Mouse (Mus musculus) neural tube, embryonic 14.5 days (tissue): ENCODE measurements around the gene Sh2d5. TPM values are rescaled to one million over a fixed set of nuclear protein-coding genes. Genes with fewer than 3 reads are reported as not detected.

Experiments
- ATAC-seq: fragments of 200-750 bp; cut with Nextera tagmentation; 2 replicates; pipeline ENCODE4 v1.8.0; 2017; ENCODE audit warnings: low read depth, mild to moderate bottlenecking, moderate TSS enrichment, moderate library complexity
- H3K27ac ChIP-seq: fragments of 300-500 bp; sonication (generic); 2 replicates; pipeline ENCODE4 v1.5.1; 2014; ENCODE audit warnings: low read depth, mild to moderate bottlenecking, control low read depth, low read length, moderate library complexity, mixed read lengths
- H3K27me3 ChIP-seq: fragments of 300-500 bp; sonication (generic); 2 replicates; pipeline ENCODE4 v1.6.1; 2014; ENCODE audit warnings: low read length; ENCODE audit not compliant: control insufficient read depth, insufficient read depth
- H3K36me3 ChIP-seq: fragments of 300-500 bp; sonication (generic); 2 replicates; pipeline ENCODE4 v1.6.1; 2014; ENCODE audit warnings: low read length, mixed read lengths; ENCODE audit not compliant: control insufficient read depth, insufficient read depth
- H3K4me1 ChIP-seq: fragments of 300-500 bp; sonication (generic); 2 replicates; pipeline ENCODE4 v1.6.1; 2014; ENCODE audit warnings: low read length; ENCODE audit not compliant: control insufficient read depth, insufficient read depth
- H3K4me2 ChIP-seq: fragments of 300-500 bp; sonication (generic); 2 replicates; pipeline ENCODE4 v1.6.1; 2014; ENCODE audit warnings: mild to moderate bottlenecking, low read depth, low read length, control low read depth
- H3K4me3 ChIP-seq: fragments of 300-500 bp; sonication (generic); 2 replicates; pipeline ENCODE4 v1.5.1; 2014; ENCODE audit warnings: low read depth, low read length, control low read depth, mixed read lengths
- H3K9ac ChIP-seq: fragments of 300-500 bp; sonication (generic); replicated peaks from 2 replicates; pipeline ENCODE4 v1.6.1; 2014; ENCODE audit warnings: low read depth, mild to moderate bottlenecking, control low read depth, low read length, mixed read lengths
- H3K9me3 ChIP-seq: fragments of 300-500 bp; sonication (generic); 2 replicates; pipeline ENCODE4 v1.6.1; 2016; ENCODE audit warnings: low read length; ENCODE audit not compliant: control insufficient read depth
- WGBS: fragments of 180-500 bp; shearing (Covaris S2); extraction: QIAGEN DNeasy Blood & Tissue Kit; methylation state at CpG from one replicate; pipeline ENCODE4 v1.1.7; 2014; 5-methylcytosine and 5-hydroxymethylcytosine counted together
- polyA plus RNA-seq: library from polyadenylated mRNA; unstranded; fragments of >200 nt; fragmentation: Nextera tagmentation; extraction: Ambion mirVana; gene quantifications from 2 replicates; pipeline ENCODE4 v1.2.1, GENCODE M21; 2014

Sh2d5 gene
- polyA plus RNA-seq, 1 experiment from 2014 or later = 14.8 TPM

DNA sequence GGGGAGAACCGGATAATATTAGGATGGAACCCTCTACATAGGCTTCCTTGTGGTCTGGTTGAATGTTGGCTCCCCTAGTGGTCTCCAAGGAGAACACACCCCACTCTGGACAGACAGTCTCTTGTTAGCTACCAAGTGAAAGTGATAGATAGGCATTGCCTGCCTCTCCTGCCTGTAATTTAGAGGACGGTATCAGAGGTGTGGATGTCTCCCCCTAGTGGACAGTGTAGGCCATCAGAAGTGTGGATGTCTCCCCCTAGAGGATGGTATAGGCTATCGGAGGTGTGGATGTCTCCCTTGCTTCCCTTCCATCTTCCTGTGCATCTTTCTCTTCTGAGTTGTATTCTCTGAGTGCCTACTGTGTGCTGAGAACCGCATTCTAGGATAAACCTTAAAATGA, 32.6 kb downstream of the Sh2d5 start:
- Histone ChIP-seq H3K4me2 (no peak overlapping the region), H3K4me3 (no peak overlapping the region), H3K27ac (no peak overlapping the region), H3K9me3 (no peaks in the 10 kb centered on the region), H3K36me3 (no peaks in the 10 kb centered on the region), H3K9ac (no peak overlapping the region), H3K27me3 (no peaks in the 10 kb centered on the region), H3K4me1 (no peaks in the 10 kb centered on the region)
- WGBS = 35% methylated on average over 4 of the region's 4 CpGs
- peak; percentile 71; the same call in 1 of the 2 replicates for ATAC-seq

- Histone ChIP-seq H3K27ac (no peak overlapping the region), H3K4me3 (no peak overlapping the region), H3K9ac (no peak overlapping the region), H3K4me2 (no peak overlapping the region), H3K4me1 (no peaks in the 10 kb centered on the region), H3K9me3 (no peaks in the 10 kb centered on the region), H3K36me3 (no peaks in the 10 kb centered on the region), H3K27me3 (no peaks in the 10 kb centered on the region)
- WGBS = 87% methylated on average over 12 of the region's 12 CpGs
- no peak for ATAC-seq
Measured at GRCm38 (mm10) chr4:138286411-138286810, 36.2 kb downstream of the Sh2d5 start.

- no peak overlapping the region for H3K27ac ChIP-seq
- no peak overlapping the region for H3K9ac ChIP-seq
- H3K4me3 ChIP-seq = no peak overlapping the region
- no peak overlapping the region for H3K4me2 ChIP-seq
- no peak for ATAC-seq
- H3K9me3 ChIP-seq = no peaks in the 10 kb centered on the region
- peaks cover 4% of the 10 kb centered on the region; the same call in 1 of the 2 replicates for H3K4me1 ChIP-seq
- WGBS = 84% methylated on average over 7 of the region's 7 CpGs
- H3K27me3 ChIP-seq = no peaks in the 10 kb centered on the region
- H3K36me3 ChIP-seq = no peaks in the 10 kb centered on the region
Measured at GRCm38 (mm10) chr4:138288691-138289090, 38.5 kb downstream of the Sh2d5 start.

GRCm38 (mm10) chr4:138292028-138292427, 41.8 kb downstream of the Sh2d5 start:
- Histone ChIP-seq H3K27me3 (no peaks in the 10 kb centered on the region), H3K27ac (no peak overlapping the region), H3K36me3 (no peaks in the 10 kb centered on the region), H3K9me3 (no peaks in the 10 kb centered on the region), H3K4me2 (no peak overlapping the region), H3K9ac (no peak overlapping the region), H3K4me3 (no peak overlapping the region), H3K4me1 (peaks cover 4% of the 10 kb centered on the region; the same call in 1 of the 2 replicates)
- 88% methylated on average over 13 of the region's 13 CpGs for WGBS
- ATAC-seq = no peak

- Histone ChIP-seq H3K4me3 (no peak overlapping the region), H3K27ac (peak overlapping the region; percentile 84), H3K9me3 (no peaks in the 10 kb centered on the region), H3K27me3 (no peaks in the 10 kb centered on the region), H3K9ac (no peak overlapping the region), H3K36me3 (no peaks in the 10 kb centered on the region), H3K4me1 (peaks cover 4% of the 10 kb centered on the region; the same call in 1 of the 2 replicates), H3K4me2 (no peak overlapping the region; the same call in 1 of the 2 replicates)
- 51% methylated on average over 18 of the region's 18 CpGs for WGBS
- ATAC-seq = peak; percentile 93
Measured at GRCm38 (mm10) chr4:138293261-138293948, 43.2 kb downstream of the Sh2d5 start.

DNA sequence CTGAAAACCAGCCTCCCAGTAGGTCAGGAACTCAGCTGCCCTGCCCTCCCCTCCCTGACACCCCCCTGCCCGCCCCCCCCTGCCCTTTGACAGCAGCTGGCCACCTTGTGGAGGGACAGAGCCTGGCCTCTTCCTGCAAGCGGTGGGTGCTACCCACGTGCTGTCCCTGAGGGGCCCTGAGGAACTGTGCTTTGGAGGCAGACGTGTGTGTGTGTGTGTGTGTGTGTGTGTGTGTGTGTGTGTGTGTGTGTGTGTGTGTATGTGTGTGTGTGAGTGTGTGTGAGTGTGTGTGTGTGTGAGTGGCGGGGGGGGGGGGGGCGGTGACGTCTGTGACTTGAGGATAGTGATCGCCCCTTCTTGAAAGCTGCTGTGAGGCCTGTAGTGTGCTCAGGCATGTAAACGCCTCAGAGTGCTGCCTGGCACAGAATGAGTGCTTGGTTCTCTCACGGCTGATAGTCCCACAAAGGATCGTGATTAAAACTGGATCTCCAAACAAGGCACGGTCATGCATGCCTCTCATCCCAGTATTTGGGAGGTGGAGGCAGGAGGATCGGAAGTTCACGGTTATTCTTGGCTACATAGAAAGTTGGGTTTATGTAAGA, 43.8 kb downstream of the Sh2d5 start:
- H3K9ac ChIP-seq = no peak overlapping the region

DNA sequence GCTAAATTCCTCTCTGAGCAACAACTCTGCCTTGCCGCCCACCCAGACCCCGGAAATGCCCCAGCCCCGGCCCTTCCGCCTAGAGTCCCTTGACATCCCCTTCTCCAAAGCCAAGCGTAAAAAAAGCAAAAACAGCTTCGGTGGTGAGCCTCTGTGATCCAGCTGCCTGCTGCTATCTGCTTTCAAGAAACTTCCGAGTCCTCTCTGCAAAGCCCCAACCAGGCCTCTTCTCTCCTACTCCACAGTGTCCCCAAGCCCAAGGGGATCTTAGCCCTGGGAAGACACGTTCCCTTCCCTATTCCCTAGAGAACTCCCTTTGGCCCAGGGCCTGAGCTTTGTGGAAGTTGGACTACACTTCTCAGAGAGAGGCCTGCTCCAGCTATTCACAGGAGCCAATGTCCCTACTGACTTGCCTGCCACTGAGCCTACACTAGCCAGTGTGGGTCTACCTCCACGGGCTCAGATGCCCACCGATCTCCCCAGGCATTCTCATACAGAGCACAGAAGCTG, 51.1 kb downstream of the Sh2d5 start:
- H3K9me3 ChIP-seq = no peaks in the 10 kb centered on the region
- no peak for ATAC-seq
- 91% methylated on average over 10 of the region's 10 CpGs for WGBS
- peaks cover 16% of the 10 kb centered on the region for H3K4me1 ChIP-seq
- H3K27ac ChIP-seq = no peak overlapping the region
- no peak overlapping the region for H3K4me2 ChIP-seq
- no peak overlapping the region for H3K4me3 ChIP-seq
- H3K36me3 ChIP-seq = no peaks in the 10 kb centered on the region
- H3K27me3 ChIP-seq = no peaks in the 10 kb centered on the region
- H3K9ac ChIP-seq = no peak overlapping the region

More for the DNA sequence above, 43.8 kb downstream of the Sh2d5 start:
- WGBS = 65% methylated on average over 8 of the region's 14 CpGs
- Histone ChIP-seq H3K4me1 (peaks cover 4% of the 10 kb centered on the region; the same call in 1 of the 2 replicates), H3K36me3 (no peaks in the 10 kb centered on the region), H3K9me3 (no peaks in the 10 kb centered on the region), H3K4me2 (no peak overlapping the region; the same call in 1 of the 2 replicates), H3K27me3 (no peaks in the 10 kb centered on the region), H3K4me3 (no peak overlapping the region), H3K27ac (peak overlapping the region; percentile 84)
- peak; percentile 68 for ATAC-seq

GRCm38 (mm10) chr4:138303011-138303410, 52.8 kb downstream of the Sh2d5 start:
- H3K27ac ChIP-seq = no peak overlapping the region
- H3K4me3 ChIP-seq = no peak overlapping the region
- H3K27me3 ChIP-seq = no peaks in the 10 kb centered on the region
- peaks cover 16% of the 10 kb centered on the region for H3K4me1 ChIP-seq
- H3K4me2 ChIP-seq = no peak overlapping the region
- H3K36me3 ChIP-seq = no peaks in the 10 kb centered on the region
- H3K9ac ChIP-seq = no peak overlapping the region
- no peaks in the 10 kb centered on the region for H3K9me3 ChIP-seq
- ATAC-seq = no peak
- WGBS = 93% methylated on average over 3 of the region's 3 CpGs

DNA sequence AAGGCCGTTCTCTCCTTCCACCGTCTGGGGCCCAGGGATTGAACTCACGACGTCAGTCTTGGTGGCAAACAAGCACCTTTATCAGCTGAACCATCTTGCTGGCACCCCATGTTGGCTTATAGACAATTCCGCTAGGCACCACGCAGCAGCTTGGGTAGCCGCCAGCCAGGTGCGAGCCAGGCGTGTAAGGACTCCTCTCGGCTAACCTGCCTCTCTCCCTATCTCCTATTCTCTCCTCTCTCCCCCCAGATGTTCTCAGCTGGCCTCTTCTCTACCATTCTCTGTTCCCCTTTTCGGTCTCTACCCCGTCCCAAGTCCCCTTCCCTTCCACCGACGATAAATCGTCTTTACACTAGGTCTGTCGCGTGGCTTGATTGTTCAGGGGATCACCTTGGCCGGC, 53.5 kb downstream of the Sh2d5 start:
- no peaks in the 10 kb centered on the region for H3K36me3 ChIP-seq
- peak overlapping the region; percentile 91 for H3K4me3 ChIP-seq
- peaks cover 16% of the 10 kb centered on the region for H3K4me1 ChIP-seq
- H3K27ac ChIP-seq = peak overlapping the region; percentile 82
- WGBS = 18% methylated on average over 18 of the region's 18 CpGs
- H3K4me2 ChIP-seq = peak overlapping the region; percentile 82
- no peaks in the 10 kb centered on the region for H3K27me3 ChIP-seq
- H3K9ac ChIP-seq = peak overlapping the region; percentile 63
- no peaks in the 10 kb centered on the region for H3K9me3 ChIP-seq
- no peak for ATAC-seq
